Mouse (Mus musculus) megakaryocyte, adult 5-6 weeks (primary cell): ENCODE data around the gene Pcbp3. TPM values are rescaled to one million over a fixed set of nuclear protein-coding genes. Genes with fewer than 3 reads are reported as not detected.
"Not testable (repeated sequence)": the region's sequence is repeated elsewhere in the genome, so short reads cannot be mapped to it uniquely, and the experiment has no call there.

Experiments
- ATAC-seq: 2 replicates; pipeline ENCODE4 v1.8.0; 2016; ENCODE audit warnings: mild to moderate bottlenecking, inconsistent platforms; ENCODE audit not compliant: poor library complexity, severe bottlenecking
- total RNA-seq, 2 experiments: library from RNA; stranded (forward) in 1 of 2; stranded (reverse) in 1 of 2; fragments of 153-499, 151-499 nt in 1 of 2; fragments of 221-1000, 200-1000 nt in 1 of 2; gene quantifications; 2 replicates each; pipeline versions ENCODE4 v1.2.3 to v1.2.4; 2015 to 2017

Pcbp3 gene
- total RNA-seq, 2 experiments from 2014 or later: 4.4 to 6.2 TPM

DNA sequence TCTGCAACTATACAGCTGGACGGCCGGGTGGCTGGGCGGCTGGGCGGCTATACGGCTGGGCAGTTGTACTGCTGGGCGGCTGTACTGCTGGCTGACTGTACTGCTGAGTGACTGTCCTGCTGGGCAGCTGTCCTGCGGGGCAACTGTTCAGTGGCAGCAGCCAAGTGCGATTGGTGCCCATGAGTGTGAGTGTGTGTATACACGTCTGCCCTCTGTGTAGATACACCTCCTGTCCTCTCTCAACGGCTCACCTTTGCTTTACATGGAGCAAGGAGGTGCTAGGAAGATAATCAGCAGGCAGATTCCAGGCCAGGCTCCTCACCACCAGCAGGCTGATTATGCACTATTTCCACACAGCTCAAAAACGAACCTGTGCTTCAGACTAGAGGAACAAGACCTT is 152.2 kb downstream of the Pcbp3 start:
- no peak for ATAC-seq

DNA sequence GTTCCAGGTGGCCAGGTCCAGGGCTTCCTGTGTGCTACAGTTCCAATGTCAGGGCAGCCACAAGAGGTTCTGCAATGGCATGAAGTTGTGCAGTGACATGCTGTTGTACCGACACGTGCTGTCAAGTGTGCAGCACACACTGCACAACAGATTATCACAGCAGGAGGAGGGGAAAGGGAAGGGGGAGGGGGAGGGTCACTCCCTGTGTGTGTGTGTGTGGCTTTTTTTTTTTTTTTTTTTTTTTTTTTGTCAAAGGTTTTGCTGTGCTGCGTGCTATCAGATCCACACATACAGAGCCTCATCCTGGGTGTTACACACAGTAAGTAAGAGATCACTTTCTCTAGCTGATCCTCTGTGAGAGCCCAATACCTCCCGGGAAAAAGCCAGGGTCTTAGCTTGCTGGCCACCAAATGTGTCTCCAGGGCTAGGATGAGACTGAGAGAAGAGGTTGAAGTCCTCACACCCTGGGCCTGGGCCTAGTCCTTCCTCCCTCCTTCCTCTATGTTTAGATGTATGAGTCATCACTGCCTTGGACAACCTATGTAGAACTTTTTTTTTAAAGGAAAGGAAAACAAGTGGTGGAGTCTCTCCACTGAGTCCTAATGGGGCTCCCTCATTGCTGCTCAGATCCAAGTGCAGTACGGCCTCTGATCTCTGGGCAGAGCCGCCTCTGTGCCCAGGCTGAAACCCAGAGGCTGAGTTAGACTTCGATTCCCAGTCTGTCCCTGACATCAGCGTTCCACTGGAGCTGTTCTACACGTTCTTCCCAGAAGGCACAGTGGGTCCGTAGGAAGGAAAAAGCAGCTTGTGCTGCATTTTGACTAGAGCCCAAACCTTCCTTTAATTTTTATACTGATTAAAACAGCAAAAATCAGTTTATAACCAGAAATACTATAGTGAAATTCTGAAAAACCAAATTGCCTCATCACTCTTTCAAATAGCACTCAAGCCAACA is 153.0 kb downstream of the Pcbp3 start:
- no peak for ATAC-seq

DNA sequence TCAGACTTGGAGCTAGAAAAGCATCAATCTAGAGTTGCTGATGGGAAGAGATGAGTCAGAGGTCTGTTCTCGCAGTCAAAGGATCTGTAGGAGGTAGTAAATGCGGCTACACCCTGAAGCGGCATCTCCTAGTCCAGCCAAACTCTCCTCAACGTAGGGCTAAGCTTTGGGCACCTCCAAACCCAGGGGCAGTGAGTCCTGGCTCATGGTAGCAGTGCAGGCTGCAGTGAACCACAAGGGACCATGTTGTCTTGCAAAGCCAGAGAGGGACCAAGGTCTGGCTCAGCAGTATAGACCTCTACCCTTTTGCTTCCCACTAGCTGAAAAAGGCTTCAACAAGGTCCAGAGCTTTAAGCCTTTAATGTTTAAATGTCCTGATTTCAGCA is 159.2 kb downstream of the Pcbp3 start:
- ATAC-seq: no peak

DNA sequence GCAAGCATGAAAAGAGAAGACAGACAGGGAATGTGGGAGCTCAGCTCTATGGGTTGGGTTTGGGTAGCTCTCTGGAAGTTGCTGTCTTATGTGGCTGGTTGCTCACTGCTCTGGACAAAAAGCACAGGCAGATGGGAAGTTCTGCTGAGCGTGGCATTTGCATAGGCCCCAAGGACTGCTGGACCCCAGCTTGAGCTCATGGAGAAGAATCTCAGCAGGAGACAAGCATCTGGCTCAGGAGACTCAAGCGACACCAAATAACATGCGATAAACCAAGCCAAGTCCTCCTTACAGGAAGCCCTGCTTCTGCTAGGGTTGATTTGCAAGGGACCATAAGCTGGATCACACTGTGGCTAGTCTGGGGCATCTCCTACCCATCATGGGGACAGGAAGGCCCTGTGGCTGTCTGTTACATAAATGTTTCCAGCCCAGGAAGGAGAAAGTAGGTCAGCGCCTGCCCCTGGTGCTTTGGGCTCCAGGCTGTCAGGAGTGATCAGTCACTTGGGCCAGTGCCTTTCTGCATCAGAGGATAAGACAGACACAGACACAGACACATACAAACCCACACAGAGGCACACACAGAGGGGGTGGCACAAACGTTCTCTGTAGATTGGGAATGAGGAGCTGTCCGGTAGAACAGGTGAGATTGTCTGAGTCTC is 159.7 kb downstream of the Pcbp3 start:
- ATAC-seq: no peak

DNA sequence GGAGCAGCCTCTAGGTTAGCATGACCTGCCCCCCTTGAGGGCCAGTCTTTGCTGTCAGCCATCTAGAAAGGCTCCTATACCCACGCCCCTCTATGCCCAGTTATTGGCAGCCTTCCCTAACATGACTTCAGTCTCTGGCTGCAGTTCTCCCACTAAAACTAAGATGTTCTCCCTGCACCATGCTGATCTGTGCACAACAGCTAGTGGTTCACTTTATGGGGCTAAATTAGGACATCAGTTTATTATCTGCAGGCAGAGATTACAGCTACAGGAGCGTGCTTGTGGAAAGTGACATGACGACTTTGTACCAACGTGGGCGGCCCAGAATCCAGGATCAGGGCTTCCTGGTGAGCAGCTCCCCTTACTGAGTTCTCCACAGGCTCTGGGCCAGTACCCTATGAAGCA is 160.4 kb downstream of the Pcbp3 start:
- ATAC-seq: no peak

DNA sequence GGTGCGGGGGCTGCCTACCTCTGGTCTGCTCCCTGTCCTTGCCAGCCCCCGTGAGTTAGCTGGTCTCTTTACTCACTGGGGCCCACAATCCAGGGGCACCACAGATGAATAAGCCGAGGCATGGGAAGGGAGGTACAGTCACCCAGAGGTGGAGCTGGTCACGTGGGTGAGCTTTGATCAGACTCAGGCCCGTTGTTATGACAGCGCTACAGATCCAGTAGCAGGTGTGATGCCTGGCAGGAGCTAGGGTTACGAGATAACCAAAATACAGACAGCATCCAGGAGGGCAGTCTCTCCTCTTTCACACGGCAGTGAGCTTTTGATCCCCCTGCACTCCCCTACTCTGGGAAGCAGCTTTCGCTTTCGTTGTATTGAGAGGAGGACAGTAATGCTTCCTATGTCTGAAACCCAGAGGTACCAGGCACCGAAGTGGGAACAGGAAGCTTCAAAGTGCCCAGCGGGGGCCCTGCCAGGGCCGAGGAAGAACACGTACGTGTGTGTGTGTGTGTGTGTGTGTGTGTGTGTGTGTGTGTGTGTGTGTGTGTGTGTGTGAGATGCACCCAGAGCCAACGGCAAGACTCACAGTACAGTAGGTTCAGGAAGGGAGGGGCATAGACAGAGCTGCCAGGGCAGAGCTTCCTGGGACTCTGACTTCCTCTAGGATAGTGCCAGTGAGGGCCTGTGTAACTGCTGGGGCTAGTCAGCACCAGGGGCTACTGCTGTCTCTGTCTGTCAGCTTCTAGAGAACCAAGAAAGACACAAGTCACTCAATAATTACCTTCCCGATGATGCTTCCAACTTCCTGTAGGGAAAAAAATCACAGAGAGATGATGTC is 162.7 kb downstream of the Pcbp3 start:
- peak; percentile 55 for ATAC-seq

DNA sequence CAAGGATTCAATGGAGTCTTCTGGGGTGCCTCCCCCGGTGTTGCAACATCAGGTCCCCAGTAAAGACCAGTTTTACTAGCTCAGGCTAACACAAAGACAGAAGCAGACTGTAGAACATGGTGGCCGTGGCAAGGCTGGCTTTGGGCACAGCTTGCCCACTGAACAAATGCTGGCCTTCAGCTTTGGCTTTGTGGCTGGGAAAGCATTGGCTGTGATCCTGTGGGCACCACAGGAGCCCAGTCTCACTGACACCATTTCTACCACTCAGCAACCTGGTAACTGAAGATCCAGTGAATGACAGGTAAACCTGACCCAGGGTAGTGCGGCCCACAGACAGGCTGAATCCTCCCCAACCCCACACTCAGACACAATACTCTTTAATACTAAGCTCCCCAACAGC is 167.6 kb downstream of the Pcbp3 start:
- ATAC-seq: no peak

DNA sequence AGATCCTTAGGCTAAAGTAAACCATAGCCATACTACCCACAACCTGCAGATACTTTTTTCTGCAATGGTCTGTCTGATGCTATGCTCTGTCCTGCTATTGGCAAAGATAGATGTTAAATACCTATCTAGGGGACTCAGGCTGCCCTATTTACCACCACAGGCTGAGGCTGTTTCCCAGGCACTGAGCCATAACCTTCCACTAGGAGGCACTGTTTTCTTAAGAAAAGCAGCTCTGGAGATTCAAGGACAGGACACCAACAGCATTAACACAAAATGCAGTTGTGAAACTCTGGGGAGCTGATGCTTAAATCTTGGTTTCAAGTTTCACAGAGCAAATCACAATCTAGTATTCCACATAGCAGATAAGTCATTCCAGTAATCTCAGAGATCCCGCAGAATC is 170.2 kb downstream of the Pcbp3 start:
- no peak; the same call in 1 of the 2 replicates for ATAC-seq

DNA sequence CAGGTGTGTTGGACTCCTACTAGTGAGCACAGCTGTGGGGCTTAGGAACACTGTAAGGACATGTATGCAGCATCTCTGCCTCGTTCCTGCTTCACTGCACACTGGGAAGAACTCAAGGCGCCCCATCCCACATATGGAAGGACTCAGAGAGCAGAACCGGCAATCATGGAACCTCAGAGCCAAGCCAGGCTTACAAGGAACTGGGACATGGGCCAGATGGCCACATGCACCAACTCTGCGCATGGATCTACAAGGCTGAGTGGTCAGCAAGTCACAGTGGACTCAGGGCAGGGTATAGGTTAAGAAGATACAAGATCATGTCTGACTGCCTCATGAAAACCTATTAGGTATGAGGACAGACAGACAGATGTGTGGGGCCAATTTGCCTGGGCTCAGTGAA is 171.8 kb downstream of the Pcbp3 start:
- ATAC-seq: no peak

DNA sequence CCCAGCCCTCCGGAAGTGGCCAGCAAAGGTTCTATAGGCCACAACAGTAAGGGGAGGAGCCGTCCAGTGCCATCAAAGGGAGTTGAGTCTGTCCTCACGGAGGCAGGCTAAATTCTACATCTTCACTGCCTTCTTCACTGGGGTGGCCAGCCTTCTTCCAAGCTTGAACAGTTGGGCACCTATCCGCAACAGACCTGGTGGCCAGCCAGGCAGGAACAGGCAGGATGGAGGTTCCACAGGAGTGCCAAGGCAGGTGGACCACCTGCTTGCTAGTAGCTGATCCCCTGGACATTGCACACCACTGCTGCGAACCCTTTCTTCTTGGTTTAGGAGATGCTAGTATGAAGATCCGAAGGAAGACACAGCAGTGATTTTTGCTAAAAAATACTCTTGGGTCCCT is 176.4 kb downstream of the Pcbp3 start:
- no peak for ATAC-seq

DNA sequence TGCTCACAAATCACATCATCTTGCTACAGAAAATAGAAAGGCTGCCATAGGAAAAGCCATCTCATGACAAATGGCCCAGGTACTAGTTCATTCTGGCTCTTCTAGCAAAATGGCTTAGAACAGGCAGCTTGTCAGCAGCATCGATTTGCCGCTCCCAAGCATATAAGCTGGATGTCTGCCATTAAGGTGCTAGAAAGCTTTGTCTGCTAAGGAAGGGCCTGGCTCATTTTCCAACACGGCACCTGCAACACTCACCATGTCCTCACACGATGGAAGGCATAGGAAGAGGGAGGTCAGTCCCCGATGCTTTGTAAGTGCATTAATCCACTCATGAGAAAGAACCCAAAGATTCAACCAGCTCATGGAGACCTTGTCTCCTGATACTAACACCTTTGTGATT is 182.5 kb downstream of the Pcbp3 start:
- ATAC-seq: no peak

DNA sequence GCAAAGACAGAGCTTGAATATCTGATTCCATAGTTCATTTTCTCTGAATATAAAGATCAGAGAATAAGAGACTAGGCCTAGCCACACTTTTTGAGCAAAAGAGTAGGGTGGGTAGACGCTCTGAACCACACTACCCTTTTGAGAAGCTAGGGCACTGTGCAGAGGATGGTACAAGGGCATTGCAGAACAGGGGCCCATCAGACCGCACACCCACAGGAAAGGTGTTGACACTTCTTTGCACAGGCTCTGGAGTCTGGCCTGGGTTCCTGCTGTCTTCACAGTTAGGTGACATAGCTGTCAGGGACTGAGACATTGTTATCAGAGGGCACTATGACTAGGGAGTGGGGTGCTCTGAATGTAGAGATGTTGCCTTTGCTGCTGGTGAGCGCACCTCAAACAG is 190.1 kb downstream of the Pcbp3 start:
- ATAC-seq: no peak

DNA sequence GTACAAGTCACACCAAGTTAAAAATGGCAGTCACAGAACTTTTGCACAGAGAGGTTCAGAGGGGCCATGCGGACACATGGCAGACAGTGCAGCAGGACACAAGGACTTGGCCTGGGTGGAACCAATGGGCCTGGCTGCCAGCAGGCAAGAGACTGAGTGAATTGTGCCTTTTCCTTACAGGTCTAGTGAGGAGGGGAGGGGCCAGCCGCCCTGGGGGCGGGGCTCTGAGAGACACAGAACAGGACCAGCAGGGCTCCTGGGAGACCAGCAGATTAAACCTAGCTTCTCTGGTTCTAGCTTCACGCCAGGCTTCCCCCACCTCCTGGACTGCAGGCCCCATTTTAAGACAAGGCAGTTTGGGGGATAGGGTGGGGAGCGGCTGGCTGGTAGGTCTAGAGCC is 190.6 kb downstream of the Pcbp3 start:
- ATAC-seq: no peak

DNA sequence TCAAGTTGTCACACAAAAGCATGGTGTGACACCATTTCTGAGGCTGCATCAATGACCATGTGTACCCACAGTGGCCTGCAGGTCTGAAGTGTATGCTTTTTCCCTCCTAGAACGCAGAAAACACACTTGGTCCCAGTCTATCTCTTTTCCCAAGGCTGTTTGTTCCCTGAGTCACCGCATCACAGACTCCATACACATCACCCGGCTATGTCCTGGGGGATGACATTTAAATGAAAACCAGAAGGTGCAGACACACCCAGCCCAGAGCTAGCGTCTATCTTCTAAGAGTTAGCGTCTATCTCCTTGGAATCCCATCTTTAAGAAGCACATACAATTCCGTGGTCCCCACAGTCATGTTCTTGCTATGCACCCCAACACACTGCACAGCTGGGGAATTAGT is 192.1 kb downstream of the Pcbp3 start:
- ATAC-seq: no peak

DNA sequence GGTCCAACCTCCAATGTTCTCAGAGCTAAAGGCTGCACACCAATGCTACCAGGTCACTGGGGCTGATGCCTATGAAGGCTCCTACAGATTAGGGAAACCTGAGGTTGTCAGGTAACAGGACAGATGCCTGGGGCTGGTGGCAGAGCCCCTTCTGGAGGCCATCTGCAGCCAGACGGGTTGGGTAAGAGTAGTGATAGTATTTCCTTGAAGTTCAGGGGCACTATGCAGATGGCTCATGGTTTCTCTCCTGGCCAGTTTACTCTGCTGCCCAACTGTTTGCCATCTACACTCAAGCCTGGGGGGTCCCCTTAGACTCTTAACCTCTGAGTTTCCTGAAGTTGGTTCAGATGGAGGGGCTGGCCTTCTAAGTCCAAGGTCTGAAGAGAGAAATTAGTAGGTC is 195.5 kb downstream of the Pcbp3 start:
- ATAC-seq: no peak

DNA sequence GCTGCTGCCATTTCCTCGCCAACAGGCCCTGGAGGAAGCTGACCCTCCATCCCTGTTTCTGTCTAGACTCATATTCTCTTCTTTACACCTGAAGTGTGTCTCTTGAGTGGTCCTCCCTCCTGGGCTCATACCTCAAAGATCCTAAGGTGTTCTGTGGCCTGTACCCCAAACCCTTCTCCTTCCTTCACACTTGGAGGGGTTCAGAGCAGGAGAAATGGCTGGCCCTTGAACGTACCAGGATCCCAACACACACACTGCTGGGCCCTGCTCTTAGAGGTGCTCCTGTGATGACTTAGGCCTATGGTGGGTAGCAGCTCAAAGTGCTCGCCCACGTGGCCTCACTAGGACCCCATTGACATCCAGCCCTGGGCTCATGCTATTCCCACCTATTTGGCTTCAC is 196.8 kb downstream of the Pcbp3 start:
- no peak for ATAC-seq

DNA sequence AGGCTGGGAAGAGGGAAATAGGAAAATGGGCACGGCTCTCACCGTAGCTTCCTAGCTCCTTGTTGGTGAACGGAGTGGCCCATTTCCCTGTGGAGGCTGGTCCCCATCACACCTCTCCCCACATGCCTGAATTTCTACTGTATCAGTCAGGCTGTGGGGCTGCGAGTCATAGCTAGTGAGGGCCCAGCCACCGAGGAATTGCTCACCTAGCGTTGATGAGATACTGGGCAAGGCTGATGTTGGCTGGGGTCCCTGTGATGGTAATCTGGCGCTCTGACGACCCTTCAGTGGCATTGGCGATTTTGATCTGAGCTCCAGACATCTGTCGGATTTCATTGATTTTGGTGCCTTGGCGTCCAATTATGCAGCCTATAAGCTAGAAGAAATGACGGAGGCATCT is 198.7 kb downstream of the Pcbp3 start:
- no peak for ATAC-seq

DNA sequence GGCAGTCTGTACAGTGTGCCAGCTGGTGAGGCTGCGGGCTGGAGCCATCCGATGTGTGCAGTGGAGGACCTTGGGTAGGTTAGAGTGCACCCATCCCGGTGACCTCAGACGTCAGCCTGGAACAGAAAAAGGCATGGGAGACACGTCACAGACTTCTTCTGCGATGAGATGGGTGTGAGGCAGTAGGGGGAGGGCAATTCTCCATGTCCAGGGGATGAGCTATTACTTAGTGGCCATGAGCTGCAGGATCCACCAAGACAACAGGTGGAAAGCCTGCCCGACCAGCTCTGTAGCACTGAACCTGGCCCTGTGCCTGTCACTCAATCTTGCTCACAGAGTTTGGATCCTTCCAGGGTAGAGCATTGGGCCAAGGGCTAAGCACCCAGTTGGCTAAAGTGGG is 199.3 kb downstream of the Pcbp3 start:
- ATAC-seq: no peak

DNA sequence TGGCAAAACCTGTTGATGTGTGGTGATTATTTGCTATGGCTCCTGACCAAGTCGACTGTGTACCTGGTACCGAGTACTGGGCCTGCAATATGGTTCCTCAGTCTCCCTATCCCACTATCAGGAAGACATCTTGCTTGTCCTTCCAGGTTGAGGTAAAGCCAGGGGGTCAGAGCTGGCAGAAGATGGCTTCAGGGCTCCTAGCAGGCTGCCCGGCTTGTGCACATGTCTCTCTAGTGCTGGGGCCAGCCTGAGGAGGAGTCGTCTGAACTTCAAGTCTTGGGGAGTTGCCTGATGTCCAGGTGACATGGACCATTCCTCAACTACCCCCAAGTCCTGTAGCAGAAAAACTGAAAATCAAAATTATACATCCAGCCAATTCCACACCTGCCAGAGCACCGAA is 201.8 kb downstream of the Pcbp3 start:
- no peak for ATAC-seq

DNA sequence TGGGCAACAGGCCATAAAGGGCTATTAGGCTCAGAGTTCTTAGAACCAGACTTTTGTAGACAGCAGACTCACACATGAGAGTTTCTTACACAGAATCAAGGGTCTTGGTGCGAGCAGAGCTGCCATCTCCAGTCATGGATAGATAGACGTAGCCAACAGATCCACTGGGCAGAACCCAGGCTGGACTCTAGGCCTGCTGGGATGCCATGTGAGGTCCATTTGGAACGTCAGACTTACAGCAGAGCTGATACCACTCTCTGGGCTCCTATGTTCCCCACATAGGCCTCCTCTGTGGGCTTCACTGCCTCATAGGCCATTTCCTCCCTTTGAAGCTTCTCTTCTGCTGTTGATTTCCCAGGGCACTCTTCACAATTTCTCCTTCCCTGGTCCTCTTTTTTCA is 208.0 kb downstream of the Pcbp3 start:
- ATAC-seq: no peak

DNA sequence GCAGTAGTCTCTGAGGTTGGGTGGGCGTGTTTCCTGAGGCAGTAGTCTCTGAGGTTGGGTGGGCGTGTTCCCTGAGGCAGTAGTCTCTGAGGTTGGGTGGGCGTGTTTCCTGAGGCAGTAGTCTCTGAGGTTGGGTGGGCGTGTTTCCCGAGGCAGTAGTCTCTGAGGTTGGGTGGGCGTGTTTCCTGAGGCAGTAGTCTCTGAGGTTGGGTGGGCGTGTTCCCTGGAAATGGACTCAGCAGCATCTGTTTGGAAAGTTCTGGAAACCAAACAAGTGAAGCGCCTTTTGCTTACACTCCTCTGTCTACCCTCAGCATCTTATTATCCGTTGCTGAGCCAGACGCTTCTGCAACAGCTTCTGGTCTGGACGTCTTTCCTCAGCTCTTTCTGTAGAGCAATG is 217.4 kb downstream of the Pcbp3 start:
- not testable (repeated sequence) for ATAC-seq
